Mouse (Mus musculus) neutrophil, adult 83 days (primary cell): ENCODE data around the gene Vmn2r88. TPM values are rescaled to one million over a fixed set of nuclear protein-coding genes. Genes with fewer than 3 reads are reported as not detected.

Experiments used
- total RNA-seq, 2 experiments: library from RNA; stranded (reverse); gene quantifications; one replicate each; pipeline ENCODE4 v1.2.4; 2023

The Vmn2r88 gene
- not detected for total RNA-seq

GRCm38 (mm10) chr14:51410520-51410919, at the start of gene Vmn2r88:
TSS of gene Vmn2r88 (plus strand) at chr14:51410820.

GRCm38 (mm10) chr14:51361456-51361855, 49.2 kb upstream of the Vmn2r88 start, which contains the start of gene Gm7247:
TSS of gene Gm7247 (plus strand) at chr14:51361756.

GRCm38 (mm10) chr14:51451557-51451956, 40.9 kb downstream of the Vmn2r88 start, which contains the start of gene Vmn2r89:
TSS of gene Vmn2r89 (plus strand) at chr14:51451857.

Other genes starting within 250 kb of the Vmn2r88 start
- 1 to 10 TPM; 2.5 to 2.7 TPM for gene Rnase2b, start 248.6 kb upstream of the Vmn2r88 start, total RNA-seq
- gene Ang2, start 211.7 kb upstream of the Vmn2r88 start, total RNA-seq: not detected
- gene Ear14, start 207.4 kb upstream of the Vmn2r88 start, total RNA-seq: not detected
- 10 to 100 TPM; 50.2 to 56.3 TPM for gene Rnase2a, start 154.7 kb upstream of the Vmn2r88 start, total RNA-seq
- not detected for gene Gm7247, start 49.1 kb upstream of the Vmn2r88 start, total RNA-seq
- not detected for gene Vmn2r89, start 41.0 kb downstream of the Vmn2r88 start, total RNA-seq
- gene Gm5622, start 142.0 kb downstream of the Vmn2r88 start, total RNA-seq: not detected
- gene Gm17175, start 163.2 kb downstream of the Vmn2r88 start, total RNA-seq: not detected
- not detected for gene Gm17174, start 181.3 kb downstream of the Vmn2r88 start, total RNA-seq
- not detected for gene Gm17078, start 200.5 kb downstream of the Vmn2r88 start, total RNA-seq
- gene Gm4181, start 224.8 kb downstream of the Vmn2r88 start, total RNA-seq: not detected